Mouse (Mus musculus) brain, embryonic 14.5 days (tissue): ENCODE data around the gene Phka1.

Experiments used
- CTCF ChIP-seq: fragments of 200-500 bp; IDR thresholded peaks from 2 replicates; pipeline ENCODE4 v1.5.1; 2012; ENCODE audit warnings: inconsistent platforms, mild to moderate bottlenecking, moderate library complexity, borderline replicate concordance; ENCODE audit not compliant: insufficient read depth, insufficient read length; ENCODE audit errors: extremely low read depth
- POLR2A ChIP-seq: fragments of 200-500 bp; IDR thresholded peaks from 2 replicates; pipeline ENCODE4 v1.6.1; 2012; ENCODE audit warnings: mild to moderate bottlenecking, inconsistent platforms, borderline replicate concordance; ENCODE audit not compliant: poor library complexity, insufficient read depth, insufficient read length, severe bottlenecking; ENCODE audit errors: extremely low read depth

DNA sequence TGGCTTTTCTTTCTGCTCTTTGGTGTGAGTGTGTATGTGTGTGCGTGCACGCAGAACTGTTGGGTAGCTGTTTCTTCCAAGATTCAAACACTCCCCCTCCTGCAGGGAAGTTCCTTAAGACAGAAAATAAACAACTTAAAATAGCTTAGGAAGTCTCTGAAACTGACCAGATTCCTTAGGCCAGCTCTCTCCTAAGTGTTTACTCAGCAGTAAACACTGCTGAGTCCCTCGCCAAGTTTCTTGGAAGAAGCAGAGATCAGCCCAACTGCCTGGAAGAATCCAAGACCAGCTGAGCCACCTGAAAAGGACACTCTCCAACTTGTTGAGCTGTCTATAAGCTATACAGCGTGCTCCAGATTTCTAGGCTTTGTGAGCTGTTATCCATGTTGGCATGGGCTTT lies 134.8 kb downstream of the Phka1 start:
- no peak for TF ChIP-seq CTCF
- no peak for TF ChIP-seq POLR2A
